Mouse (Mus musculus) adrenal gland, postnatal 36 days (tissue): Measurements from ENCODE around the gene Cat. TPM values are rescaled to one million over a fixed set of nuclear protein-coding genes. Genes with fewer than 3 reads are reported as not detected.
A peak's percentile ranks its signal among the peaks of the same experiment; 100 is the strongest.

Source experiments
- DNase-seq, 2 experiments: peaks; one replicate each; pipeline ENCODE4 v3.0.0; 2021; ENCODE audit warnings: mixed read lengths in 1 of 2
- total RNA-seq, 2 experiments: library from RNA; stranded (reverse); gene quantifications; 2 replicates each; pipeline ENCODE4 v1.2.3; 2021

The Cat gene
- total RNA-seq, 2 experiments from 2014 or later = 285 to 462 TPM

DNA sequence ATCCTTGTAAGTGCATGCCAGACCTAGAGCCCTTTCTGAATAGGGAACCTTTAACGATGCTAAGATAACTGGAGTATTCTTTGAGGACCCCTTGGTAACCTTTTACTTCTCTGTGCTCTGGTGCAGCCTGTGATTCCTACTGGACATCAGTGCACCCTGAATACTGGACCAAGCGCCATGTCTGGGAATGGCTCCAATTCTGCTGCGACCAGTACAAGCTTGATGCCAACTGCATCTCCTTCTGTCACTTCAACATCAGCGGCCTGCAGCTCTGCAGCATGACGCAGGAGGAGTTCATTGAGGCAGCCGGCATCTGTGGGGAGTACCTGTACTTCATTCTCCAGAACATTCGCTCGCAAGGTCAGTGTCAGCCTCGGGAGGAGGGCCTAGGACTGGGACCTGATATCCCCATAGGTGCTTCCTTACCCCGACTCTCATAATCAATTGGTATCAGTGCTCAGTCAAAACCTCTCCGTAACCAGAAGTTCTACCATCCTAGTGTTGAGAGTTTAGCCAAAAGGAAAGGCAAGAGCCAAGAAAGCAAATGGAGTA, 45.8 kb downstream of the Cat start:
- no peak for DNase-seq

- no peak for DNase-seq
Measured at GRCm38 (mm10) chr2:103436534-103436933, 48.4 kb downstream of the Cat start.

DNA sequence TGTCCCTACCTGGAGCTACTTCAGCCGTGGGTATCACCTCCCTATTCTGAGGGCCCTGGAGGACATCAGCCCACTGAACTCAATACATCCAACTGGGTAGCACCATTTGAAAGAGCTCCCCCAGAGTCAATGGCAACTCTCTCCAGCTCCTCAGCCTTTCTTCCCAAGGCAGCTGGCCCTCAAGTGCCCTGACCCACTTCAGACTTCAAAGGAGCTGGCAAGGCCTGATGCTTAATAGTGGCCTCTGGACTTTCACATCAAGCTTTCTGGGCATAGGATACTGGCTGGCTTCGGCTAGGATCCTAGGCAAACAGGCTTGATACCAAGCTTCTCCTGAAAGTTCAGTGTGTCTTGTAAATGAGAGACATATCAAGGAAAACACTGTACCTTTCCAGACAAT, 49.9 kb downstream of the Cat start:
- DNase-seq = peak in 1 of 2 experiments; percentile 24

DNA sequence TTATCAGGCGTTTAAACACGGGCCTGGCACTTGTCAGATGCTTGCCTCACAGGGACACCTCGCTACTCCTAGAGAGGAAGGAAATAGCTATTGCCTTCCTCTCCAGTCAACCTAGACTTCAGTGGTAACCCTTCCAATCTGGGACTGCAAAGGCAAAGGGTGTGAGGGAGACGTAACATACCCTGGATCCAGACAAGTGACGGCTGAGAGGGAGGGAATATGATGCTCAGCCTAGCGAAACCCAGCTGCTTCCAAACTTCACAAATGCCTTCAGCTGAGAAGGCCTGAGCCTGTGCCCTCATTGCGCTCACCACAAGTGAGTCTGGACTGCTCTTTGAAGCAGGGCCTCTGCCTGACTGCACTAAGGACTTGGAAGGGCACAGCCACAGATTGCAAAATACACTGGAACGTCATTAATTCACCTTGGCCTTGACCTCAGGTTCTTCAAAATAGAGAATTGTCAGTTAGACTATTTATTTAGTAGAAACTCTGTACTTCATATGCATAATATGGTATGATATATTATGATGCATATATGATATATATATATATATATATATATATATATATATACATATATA, 52.2 kb downstream of the Cat start:
- DNase-seq = peak in 1 of 2 experiments; percentile 13

DNA sequence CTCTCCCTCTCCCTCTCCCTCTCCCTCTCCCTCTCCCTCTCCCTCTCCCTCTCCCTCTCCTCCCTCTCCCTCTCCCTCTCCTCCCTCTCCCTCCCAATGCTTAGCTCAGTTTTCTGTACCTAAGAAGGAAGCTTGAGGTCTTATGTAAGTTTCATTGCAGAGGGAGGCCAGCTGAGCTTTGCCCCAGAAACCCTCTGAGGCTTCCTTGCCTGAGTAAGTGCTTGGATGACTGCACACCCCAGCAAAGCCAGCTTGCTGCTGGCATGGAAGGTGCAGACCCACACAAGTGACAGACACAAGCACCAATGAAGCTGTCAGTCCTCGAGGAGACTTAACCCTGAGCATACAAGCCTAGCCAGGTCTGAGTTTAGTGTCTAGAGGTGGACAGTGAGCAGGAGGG, 54.2 kb downstream of the Cat start:
- no peak for DNase-seq

GRCm38 (mm10) chr2:103428356-103428755, 56.6 kb downstream of the Cat start:
- DNase-seq = no peak

GRCm38 (mm10) chr2:103425456-103426063, 59.4 kb downstream of the Cat start:
- no peak for DNase-seq

- DNase-seq = peak; percentile 55 to 67
Measured at GRCm38 (mm10) chr2:103424349-103425026, 60.5 kb downstream of the Cat start.

DNA sequence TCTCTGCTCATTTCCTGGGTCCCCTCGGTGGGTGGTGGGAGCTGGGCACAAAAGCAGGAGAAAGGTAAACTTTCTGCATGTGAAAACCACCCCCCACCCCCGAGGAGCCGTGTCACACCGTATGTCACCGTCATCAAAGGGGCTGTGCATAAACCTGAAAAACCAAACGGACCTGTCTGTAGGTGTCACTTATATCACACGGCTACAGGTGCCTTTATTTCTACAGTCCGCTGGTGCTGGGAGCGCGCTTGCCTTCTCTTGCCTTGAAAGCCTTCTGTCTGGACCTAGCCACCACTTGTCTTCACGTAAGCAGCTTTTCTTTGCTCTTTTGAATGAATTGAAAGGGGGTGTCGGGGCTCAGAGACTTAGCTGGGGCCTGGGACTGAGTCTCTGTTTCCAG, 61.1 kb downstream of the Cat start:
- DNase-seq = no peak

- DNase-seq = no peak
Measured at GRCm38 (mm10) chr2:103420650-103421507, 64.1 kb downstream of the Cat start.

- DNase-seq = no peak
Measured at GRCm38 (mm10) chr2:103415774-103416173, 69.2 kb downstream of the Cat start.

DNA sequence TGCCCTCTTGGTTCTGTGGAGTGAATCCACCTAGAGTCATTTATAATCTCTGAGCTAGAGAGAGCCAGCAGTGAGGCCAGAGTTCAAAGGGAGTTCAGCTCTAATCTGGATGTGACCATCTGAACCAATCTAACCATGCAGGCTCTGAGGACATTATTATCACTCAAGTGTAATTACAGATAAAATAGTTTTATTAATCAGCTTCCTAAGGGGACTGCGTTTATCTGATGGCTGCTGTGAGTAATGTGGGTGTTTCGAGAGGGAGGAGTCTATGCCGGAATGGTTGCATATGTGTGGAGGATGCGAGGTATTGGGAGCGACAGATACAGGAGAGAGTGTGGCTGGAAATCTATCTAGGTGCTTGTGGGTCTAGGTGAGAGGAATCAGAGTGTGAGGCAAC, 71.6 kb downstream of the Cat start:
- DNase-seq = no peak

DNA sequence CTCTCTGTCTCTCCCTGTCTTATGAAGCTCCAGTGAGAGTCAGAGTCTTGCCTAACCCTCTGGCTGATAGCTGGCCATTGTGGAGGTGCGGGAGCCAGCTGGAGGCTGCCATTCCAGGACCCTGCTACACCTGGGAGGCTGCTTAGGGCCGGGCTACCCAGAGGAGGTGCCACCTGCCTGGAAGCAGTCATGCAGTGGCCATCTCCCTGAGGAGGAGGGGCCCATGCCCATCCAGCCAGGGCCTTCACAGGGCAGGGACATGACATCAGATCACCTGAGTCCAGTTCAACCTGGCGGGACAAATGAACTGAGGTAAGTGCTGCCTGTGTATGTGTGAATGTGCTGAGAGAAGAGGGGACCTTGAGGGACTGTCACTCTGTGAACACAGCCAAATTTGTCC, 73.1 kb downstream of the Cat start:
- no peak for DNase-seq

GRCm38 (mm10) chr2:103411348-103411747, 73.6 kb downstream of the Cat start, which contains the start of gene Elf5:
Gene Elf5, plus strand, starts transcription at chr2:103411688.
- peak; percentile 33 to 51 for DNase-seq

DNA sequence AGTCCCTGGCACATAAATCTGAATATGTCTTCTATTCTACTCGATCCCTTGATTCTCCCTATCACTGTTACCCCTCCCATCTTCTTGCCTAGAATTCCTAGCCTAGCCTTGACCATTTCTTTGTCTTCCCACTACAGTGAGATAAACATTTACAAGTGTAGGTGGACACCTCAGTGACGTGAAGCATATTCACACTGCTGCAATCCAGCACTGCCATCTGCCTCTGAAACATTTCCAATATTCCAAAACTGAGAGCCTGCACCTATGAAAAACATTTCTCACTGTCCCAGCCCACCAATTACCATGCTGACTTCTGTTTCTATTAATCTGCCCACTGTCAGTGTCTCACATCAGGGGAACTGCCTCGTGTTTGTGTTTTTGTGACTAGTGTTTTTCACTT, 78.7 kb downstream of the Cat start:
- no peak for DNase-seq

Other genes with a start within 250 kb of the Cat start
- gene Ehf, start 181.9 kb downstream of the Cat start, total RNA-seq = under 1 TPM in 1 of 2 experiments, not detected in 1; 0.40 TPM
- gene Elf5, start 73.5 kb downstream of the Cat start, total RNA-seq = not detected
- 10 to 100 TPM; 33.4 to 51.6 TPM for gene Abtb2, start 81.2 kb upstream of the Cat start, total RNA-seq